Mouse (Mus musculus): ENCODE measurements around the gene Elk3. TPM values are rescaled to one million over a fixed set of nuclear protein-coding genes. Genes with fewer than 3 reads are reported as not detected.

Gene Elk3
- total RNA-seq, 1 experiment from 2014 or later = 46.4 TPM

DNA sequence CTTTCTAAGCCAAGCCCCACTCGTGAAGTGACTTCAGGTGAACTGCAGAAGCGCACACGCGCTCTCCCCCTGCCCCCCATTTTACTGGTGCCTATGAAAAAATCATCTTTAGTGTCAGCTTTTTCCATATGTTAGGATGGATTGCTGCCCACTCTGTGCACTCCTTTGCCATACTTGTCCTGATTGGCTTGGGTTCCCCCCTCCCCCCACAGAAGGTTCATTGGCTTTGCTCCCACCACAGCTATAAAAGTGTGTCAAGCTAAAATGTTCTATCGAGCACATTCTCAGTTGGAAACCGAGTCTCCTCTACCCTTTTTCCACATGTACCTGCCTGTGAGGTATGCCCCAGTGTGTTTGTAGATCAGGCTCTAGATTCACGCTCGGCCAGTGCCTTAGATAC is 59.5 kb downstream of the Elk3 start:
- no peak for ATAC-seq (replicated peaks; ENCODE audit: insufficient number of reproducible peaks, low FRiP score, low TSS enrichment, poor library complexity, severe bottlenecking)

DNA sequence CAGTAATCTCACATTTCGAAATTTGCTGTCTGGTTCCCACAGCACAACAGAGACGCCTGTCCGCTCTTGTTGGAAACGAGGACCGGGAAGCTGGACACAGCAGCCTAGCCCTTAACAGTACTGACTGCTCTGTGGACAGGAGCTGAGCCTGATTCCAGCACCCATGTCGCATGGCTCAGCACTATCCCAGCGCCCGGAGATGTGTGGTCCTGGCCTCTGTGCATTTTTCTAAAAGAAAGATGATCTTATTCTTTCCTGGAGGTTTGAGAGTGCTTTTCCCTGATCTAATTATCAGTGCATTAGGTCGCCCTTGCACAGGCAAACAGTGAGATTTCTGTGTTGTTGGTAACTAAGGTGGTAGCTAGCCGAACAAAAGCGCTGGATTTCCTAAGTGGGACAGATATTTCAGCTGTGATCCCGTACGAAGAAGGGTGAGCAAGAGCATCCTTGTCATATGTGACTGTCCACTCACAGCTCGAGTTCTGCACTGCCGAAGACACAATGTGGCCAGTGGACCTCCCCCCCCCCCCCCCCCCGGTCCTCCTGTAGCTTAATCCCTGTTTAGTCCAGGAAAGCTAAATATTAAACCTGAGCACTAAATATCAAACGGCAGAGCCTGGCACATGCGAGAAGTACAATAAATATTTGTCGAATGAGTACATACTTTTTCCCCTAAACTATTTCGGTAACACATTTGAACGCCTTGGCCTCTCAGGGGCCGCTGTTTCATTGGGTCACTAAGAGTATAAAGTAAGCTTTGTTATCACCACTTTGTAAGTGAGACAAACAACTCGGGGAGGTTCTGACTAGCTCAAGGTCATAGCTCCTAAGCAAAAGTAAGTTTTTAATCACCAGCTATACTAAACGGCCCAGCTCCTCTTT is 60.3 kb downstream of the Elk3 start:
- ATAC-seq (replicated peaks; ENCODE audit: insufficient number of reproducible peaks, low FRiP score, low TSS enrichment, poor library complexity, severe bottlenecking) = no peak

DNA sequence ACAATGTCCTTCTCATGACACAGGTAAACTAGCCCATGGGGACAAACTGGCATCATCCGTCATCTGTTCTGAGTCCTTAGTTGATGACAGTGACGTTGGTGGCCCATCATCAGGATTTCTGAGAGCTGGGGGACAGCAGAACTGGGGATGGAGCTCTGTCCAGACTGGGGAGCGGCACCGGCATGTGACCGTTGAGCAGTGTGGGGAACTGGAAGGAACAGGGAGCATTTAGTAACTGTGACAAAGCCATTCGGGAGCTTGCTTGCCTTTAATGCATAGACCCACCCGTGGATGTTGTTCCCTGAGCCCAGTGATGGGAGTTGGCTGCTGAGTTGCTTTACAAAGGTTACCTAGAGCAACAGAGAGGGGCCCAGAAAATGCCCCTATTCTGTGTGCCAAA is 61.0 kb downstream of the Elk3 start:
- ATAC-seq (replicated peaks; ENCODE audit: insufficient number of reproducible peaks, low FRiP score, low TSS enrichment, poor library complexity, severe bottlenecking) = no peak

DNA sequence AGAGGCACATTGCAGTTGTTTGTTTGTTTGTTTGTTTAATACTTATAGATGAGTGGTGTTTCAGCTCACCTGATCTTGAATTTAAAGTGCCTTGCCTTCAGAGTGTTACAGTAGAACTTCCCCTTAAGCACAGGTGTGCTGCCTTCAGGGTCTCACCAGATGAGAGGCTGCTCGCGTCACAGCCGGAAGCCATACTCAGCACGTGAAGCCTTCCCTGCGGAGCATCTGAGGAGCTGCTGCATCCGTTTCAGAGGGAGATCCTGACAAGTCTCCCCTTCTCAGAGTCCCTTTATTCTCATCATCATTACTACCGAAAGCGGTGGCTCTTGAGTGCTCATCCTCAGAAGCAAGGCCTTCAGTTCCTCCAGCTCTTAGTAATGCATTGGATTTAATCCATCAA is 62.5 kb downstream of the Elk3 start:
- no peak for ATAC-seq (replicated peaks; ENCODE audit: insufficient number of reproducible peaks, low FRiP score, low TSS enrichment, poor library complexity, severe bottlenecking)

DNA sequence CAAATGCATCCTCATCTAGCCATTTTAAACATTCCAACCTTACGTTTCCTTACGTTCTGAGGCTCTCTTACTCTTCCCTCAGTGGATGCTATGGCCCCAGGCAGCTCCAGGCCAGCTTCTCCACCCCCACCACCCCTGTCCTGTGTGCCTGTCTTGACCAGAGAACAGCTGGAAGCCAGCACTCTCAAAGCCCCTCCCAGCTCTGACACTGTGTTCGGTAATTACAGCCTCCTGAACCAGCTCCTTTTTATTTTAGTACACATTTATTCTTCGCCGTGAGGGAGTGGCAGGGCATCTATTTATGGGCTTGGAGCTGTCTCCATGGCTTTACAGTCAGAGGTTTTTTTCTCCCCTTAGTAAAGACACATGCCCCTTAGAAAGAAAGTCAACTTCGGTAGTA is 63.0 kb downstream of the Elk3 start:
- no peak for ATAC-seq (replicated peaks; ENCODE audit: insufficient number of reproducible peaks, low FRiP score, low TSS enrichment, poor library complexity, severe bottlenecking)

DNA sequence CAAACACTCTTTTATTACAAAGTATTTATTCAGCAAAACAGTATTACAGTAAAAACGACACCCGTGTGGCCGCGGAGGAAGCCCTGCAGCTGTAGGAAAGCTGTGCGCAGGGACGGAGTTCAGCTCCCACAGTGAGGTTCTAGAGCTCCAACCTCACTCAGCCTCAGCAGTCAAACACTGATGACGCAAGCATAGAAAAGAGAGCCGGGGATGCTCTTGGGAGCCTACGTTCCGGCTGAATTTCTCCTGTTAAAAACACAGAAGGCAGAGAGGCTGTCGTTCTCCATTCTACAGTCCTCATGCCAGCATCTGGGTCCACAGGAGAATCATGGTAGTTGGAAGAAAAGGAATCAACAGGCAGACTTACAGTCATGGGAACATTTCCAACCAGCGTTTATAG is 63.5 kb downstream of the Elk3 start:
- ATAC-seq (replicated peaks; ENCODE audit: insufficient number of reproducible peaks, low FRiP score, low TSS enrichment, poor library complexity, severe bottlenecking) = no peak

DNA sequence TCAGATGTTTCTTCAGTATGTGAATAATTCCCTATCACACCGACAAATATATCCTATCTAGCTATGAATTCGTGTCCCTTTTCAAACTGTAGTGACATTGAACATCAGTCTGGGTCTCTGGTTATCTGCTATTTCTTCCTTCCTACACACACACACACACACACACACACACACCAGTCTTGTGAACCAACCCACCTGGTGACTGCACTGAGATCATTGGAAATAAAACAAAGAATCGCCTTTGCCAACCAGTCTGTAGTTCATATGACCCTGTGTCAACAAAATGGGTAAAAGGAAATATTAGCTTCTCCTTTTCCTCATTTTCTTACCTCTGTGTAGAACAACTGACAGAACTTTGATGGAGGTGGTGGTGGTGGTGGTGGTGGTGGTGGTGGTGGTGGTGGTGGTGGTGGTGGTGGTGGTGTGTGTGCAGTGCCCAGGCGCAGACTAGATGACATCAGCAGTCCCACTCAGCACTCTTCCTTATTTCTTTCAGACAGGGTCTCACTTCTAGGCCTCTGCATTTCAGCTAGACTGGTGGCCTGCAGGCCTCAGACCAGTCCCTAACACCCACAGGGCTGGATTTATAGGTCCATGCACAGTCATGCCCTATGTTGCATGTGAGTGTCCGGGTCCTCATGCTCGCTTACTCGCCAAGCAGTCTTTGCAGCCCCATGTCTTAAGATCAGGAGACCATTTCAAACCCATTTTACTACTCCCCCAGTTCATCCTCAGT is 64.6 kb downstream of the Elk3 start:
- no peak for ATAC-seq (replicated peaks; ENCODE audit: insufficient number of reproducible peaks, low FRiP score, low TSS enrichment, poor library complexity, severe bottlenecking)

DNA sequence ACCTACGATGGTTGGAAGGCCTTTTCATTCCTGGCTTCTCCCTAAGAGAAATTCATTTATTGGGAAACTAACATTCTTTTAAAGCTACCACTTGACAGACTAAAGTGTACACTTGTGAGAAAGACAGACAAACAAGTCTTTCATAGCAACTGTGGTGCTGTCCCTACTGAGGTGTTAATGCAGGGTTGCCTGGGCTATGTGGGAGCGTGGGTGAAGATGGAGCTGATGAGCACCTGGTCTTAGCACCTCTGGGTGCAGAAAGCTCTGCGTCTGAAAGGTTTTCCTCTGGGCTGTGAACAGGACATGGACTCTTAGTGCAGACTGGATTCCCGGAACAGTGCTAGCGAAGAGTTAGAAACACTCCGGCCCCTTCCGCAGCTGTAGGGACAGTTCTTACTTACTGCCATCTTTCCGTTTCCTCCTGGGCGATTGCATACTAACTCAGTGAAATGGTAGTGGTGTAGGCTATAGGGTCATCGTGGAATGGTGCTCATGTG is 66.7 kb downstream of the Elk3 start:
- no peak for ATAC-seq (replicated peaks; ENCODE audit: insufficient number of reproducible peaks, low FRiP score, low TSS enrichment, poor library complexity, severe bottlenecking)

DNA sequence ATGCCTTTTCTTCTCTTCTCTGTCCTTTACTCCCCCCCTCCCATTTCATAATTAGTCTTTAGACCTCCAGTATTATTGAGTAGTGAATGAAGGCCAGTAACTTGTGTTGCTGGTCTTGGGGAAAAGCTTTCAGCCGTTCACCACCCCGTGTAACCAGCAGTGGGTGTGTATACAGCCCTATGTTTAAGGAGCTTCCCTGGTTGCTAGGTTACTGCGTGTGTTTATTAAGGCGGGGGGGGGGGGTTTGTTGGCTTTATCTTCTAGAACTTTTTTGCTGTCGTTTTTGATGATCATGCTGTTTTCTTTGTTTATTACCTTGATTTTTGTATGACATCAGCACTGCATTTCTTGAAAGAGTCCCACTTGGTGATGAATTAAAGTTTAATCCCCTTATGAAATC is 68.1 kb downstream of the Elk3 start:
- ATAC-seq (replicated peaks; ENCODE audit: insufficient number of reproducible peaks, low FRiP score, low TSS enrichment, poor library complexity, severe bottlenecking) = no peak

DNA sequence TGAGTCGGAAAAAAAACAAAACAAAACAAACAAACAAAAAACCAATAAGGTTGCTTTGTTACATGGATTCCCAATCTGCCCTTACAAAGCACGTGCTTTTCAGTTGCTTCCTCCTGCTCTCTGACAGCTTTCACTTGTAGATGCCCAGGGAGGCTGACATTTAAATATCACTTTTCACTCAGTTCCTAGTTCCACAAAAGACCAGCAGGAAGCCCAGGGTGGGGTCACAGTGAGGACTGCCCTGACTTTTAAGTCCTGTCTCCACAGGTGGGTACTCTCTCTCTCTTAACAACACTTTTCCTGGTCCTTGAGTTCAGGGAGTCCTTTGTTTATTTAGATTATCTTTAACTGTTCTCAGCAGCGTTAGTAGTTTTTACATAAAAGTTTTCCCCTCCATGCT is 68.7 kb downstream of the Elk3 start:
- ATAC-seq (replicated peaks; ENCODE audit: insufficient number of reproducible peaks, low FRiP score, low TSS enrichment, poor library complexity, severe bottlenecking) = peak; percentile 86

DNA sequence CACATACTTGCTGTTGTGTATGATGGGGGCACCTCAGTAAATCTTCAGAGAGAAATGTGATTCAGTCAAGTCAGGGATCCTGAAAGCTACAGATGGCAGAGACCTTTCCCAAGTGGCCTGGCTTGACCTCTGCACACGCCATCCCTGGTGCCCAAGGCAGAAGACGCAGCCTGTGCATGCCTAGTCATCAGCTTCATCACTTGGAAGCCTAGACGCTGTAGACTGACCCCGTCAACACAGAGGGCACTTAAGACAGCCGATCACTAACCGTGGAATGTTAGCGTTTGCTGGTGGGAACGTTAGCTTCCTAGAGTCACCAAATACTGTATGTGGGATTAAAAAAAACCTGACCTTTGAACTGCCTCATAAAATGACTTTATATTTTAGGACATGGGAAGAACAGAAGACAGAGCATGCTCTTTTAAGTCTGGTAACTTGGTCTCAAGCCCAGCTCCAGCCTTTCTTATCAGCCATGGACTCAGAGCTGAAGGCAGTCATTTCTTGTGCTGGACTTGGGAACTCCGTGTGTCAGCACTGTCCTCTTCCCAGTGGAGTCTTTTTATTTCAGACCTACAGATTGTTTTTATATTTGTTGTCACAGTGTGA is 71.6 kb downstream of the Elk3 start:
- ATAC-seq (replicated peaks; ENCODE audit: insufficient number of reproducible peaks, low FRiP score, low TSS enrichment, poor library complexity, severe bottlenecking) = no peak

DNA sequence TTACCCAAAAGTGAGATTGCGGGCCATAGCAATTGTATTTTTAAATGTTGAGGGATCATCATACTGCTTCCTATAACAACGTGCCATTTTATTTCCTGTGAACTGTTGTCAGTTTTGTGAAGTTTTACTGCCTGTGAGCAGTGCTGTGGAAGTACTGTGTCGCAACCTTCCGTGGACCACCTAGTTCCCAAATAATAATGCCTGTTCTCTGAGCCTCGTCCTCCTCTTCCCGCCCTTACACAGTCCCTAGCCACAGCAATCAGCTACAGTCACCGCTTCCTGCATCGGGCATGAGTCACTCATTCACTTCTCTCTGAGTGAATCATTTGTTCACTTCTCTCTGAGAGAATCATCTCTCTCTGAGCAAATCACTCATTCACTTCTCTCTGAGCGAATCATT is 76.2 kb downstream of the Elk3 start:
- ATAC-seq (replicated peaks; ENCODE audit: insufficient number of reproducible peaks, low FRiP score, low TSS enrichment, poor library complexity, severe bottlenecking) = no peak

DNA sequence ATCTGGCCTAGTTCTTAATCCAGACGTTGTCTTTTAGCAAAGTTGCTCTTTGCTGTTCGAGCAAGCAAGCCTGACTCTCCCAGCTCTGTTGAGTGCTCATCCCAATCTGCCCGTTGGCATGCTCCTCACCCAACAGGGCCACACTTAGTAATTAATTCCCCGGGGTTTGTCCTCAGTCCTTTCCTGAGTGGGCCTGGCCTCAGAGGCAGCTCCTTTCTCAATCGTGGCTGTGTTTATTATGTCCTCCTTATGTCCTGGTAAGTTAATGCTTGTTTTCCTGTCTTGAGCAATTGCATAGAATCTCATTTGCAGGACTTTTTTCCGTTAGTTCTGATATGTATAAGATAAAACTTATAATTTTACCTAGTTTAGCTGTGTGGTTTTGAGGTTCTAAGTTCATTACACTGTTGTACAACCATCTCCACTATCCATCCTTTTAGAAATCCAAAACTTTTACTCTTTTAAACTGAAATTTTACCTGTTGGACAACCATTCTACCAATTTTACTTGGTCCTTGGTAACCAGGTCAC is 77.2 kb downstream of the Elk3 start:
- ATAC-seq (replicated peaks; ENCODE audit: insufficient number of reproducible peaks, low FRiP score, low TSS enrichment, poor library complexity, severe bottlenecking) = no peak

DNA sequence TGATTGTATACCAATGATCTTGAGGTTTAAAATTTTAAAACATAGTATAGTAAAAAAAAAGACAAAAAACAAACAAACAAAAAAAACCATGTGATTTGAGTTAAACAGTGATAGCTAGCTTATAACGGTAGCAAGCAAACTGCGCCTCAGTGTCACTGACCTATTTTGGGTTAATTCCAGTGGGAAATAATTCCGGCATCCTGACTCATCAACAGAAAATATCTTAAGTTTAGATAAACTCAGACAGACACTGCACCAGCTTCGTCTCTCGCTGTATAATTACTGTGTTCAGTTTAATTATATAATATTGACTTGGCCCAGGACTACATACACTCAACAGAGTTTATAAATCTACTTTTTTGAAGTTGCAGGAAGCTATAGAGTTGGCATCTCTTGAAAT is 79.0 kb downstream of the Elk3 start:
- no peak for ATAC-seq (replicated peaks; ENCODE audit: insufficient number of reproducible peaks, low FRiP score, low TSS enrichment, poor library complexity, severe bottlenecking)

DNA sequence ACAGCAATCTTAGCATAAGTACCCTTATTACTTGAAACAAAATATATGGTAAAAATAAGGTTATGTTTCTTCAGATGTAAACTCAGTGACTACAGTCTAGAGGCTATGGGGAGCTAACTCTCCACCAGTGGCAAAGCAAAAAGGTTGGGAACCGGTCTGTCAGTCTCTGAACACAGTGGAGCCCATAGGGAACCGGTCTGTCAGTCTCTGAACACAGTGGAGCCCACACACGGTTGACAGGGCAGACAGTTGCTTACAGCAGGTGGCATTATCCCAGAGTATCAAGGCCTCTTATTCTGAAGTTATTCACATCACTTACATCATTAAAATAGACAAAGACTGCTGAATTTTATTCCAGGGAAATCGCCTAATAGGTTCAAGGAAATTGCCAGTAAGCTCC is 79.4 kb downstream of the Elk3 start:
- ATAC-seq (replicated peaks; ENCODE audit: insufficient number of reproducible peaks, low FRiP score, low TSS enrichment, poor library complexity, severe bottlenecking) = no peak

DNA sequence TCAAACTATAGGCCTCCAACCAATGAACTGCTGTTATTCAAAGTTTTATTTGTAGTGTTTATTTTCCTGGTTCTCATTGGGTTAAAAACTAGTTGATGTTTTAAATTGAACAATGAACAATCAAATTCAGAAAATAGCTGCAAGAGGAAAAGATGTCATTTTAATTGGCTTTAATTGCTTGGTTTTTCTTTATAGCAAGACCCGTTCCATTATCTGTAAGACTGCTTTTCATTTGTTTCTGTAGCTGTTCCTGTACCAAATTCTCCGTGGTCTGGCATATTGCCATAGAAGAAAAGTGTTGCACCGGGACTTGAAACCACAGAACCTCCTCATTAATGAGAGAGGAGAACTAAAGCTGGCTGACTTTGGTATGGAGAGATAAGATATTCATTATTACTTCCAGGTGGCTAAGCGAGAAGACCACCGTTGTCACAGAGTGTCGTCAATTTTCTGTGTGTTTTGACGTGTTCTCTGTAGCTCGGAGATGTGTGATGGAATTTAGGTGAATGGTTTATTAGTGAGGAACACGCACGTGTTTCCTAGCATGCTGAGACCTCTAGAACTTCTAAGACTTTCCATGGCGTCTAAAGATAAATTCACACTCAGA is 82.4 kb downstream of the Elk3 start:
- no peak for ATAC-seq (replicated peaks; ENCODE audit: insufficient number of reproducible peaks, low FRiP score, low TSS enrichment, poor library complexity, severe bottlenecking)

DNA sequence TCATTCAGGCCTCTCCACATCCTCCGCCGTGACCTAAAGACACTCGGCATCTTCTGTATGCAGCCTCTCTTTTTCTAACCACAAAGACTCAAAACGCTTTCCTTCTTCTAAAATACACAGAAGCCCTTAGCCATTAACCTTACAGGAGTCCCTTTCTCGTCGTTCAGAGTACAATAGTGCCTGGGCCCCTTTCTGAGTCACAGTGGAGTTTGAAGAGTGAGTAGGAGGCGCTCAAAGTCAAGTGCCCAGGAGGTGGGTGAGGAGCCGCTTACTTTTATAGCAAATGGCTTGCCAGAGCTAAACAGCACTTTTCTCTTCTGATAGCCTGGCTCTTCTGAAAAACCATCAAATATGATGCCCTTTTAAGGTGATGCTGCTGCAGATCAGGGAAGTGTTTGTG is 83.0 kb downstream of the Elk3 start:
- ATAC-seq (replicated peaks; ENCODE audit: insufficient number of reproducible peaks, low FRiP score, low TSS enrichment, poor library complexity, severe bottlenecking) = no peak

DNA sequence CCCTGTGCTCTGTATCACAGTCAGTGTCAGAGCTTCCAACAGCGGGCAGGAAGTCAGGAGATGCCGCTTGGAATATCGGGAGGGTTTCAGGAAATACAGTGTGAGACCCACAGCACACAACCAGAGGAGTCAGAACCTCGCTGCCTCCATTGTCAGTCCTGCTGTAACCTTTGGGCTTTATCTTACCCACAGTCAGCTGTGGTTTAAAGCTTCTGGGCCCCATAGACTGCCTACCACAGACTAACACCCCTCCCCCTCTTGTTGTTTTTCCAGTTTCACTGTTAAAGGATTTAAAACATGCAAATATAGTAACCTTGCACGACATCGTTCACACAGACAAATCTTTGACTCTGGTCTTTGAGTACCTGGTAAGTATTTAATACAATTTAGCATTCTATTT is 85.2 kb downstream of the Elk3 start:
- ATAC-seq (replicated peaks; ENCODE audit: insufficient number of reproducible peaks, low FRiP score, low TSS enrichment, poor library complexity, severe bottlenecking) = 0 out of 2 replicates have a peak, but pooled peaks have one; percentile 40
